Mouse (Mus musculus): ENCODE data around the gene Mamdc4. TPM values are rescaled to one million over a fixed set of nuclear protein-coding genes. Genes with fewer than 3 reads are reported as not detected.
"Not testable (repeated sequence)": the region's sequence is repeated elsewhere in the genome, so short reads cannot be mapped to it uniquely, and the experiment has no call there.

The Mamdc4 gene
- polyA plus RNA-seq, 1 experiment from 2014 or later = 1.0 TPM

GRCm38 (mm10) chr2:25557221-25557963 is 17.3 kb downstream of the Mamdc4 start, which contains the start of gene Edf1:
Edf1 (plus strand) TSS chr2:25557847.
- Histone ChIP-seq H3K27me3 (replicated peaks; ENCODE audit: control insufficient read depth, insufficient read depth, low read length) (no peaks in the 10 kb centered on the region), H3K9me3 (ENCODE audit: control insufficient read depth, low read length) (no peaks in the 10 kb centered on the region)
- WGBS = under 1% methylated on average over 61 of the region's 61 CpGs

GRCm38 (mm10) chr2:25556296-25556695 is 18.3 kb downstream of the Mamdc4 start:
- Histone ChIP-seq H3K27me3 (replicated peaks; ENCODE audit: control insufficient read depth, insufficient read depth, low read length) (no peaks in the 10 kb centered on the region), H3K4me2 (ENCODE audit: low read length) (no peak overlapping the region), H3K4me1 (replicated peaks; ENCODE audit: control insufficient read depth, insufficient read depth, low read length) (peaks cover 19% of the 10 kb centered on the region), H3K4me3 (replicated peaks; ENCODE audit: low read length) (no peak overlapping the region), H3K27ac (ENCODE audit: low read length) (no peak overlapping the region), H3K9ac (replicated peaks; ENCODE audit: low read depth, low read length) (no peak overlapping the region), H3K9me3 (ENCODE audit: control insufficient read depth, low read length) (no peaks in the 10 kb centered on the region), H3K36me3 (ENCODE audit: control insufficient read depth, insufficient read depth) (peaks cover 10% of the 10 kb centered on the region)
- 47% methylated on average over 1 of the region's 1 CpGs for WGBS
- ATAC-seq = no peak

More at GRCm38 (mm10) chr2:25557221-25557963, 17.3 kb downstream of the Mamdc4 start, which contains the start of gene Edf1:
- peaks cover 19% of the 10 kb centered on the region for H3K4me1 ChIP-seq (replicated peaks; ENCODE audit: control insufficient read depth, insufficient read depth, low read length)
- peak within 1 kb of the TSS; percentile 93 for H3K4me2 ChIP-seq (ENCODE audit: low read length)
- peak within 1 kb of the TSS; percentile 68 for H3K27ac ChIP-seq (ENCODE audit: low read length)
- H3K36me3 ChIP-seq (ENCODE audit: control insufficient read depth, insufficient read depth) = peaks cover 16% of the 10 kb centered on the region
- peak within 1 kb of the TSS; percentile 90 for H3K9ac ChIP-seq (replicated peaks; ENCODE audit: low read depth, low read length)
- ATAC-seq = peak; percentile 100
- peak within 1 kb of the TSS; percentile 96 for H3K4me3 ChIP-seq (replicated peaks; ENCODE audit: low read length)

GRCm38 (mm10) chr2:25555479-25555878 is 19.2 kb downstream of the Mamdc4 start:
- H3K9me3 ChIP-seq (ENCODE audit: control insufficient read depth, low read length); ATAC-seq; H3K27ac ChIP-seq (ENCODE audit: low read length); H3K9ac ChIP-seq (replicated peaks; ENCODE audit: low read depth, low read length); H3K36me3 ChIP-seq (ENCODE audit: control insufficient read depth, insufficient read depth); H3K27me3 ChIP-seq (replicated peaks; ENCODE audit: control insufficient read depth, insufficient read depth, low read length); H3K4me2 ChIP-seq (ENCODE audit: low read length); H3K4me3 ChIP-seq (replicated peaks; ENCODE audit: low read length): not testable (repeated sequence)
- 53% methylated on average over 2 of the region's 2 CpGs for WGBS
- H3K4me1 ChIP-seq (replicated peaks; ENCODE audit: control insufficient read depth, insufficient read depth, low read length) = peaks cover 19% of the 10 kb centered on the region

- H3K27ac ChIP-seq (ENCODE audit: low read length); H3K27me3 ChIP-seq (replicated peaks; ENCODE audit: control insufficient read depth, insufficient read depth, low read length); H3K4me3 ChIP-seq (replicated peaks; ENCODE audit: low read length); H3K4me1 ChIP-seq (replicated peaks; ENCODE audit: control insufficient read depth, insufficient read depth, low read length); H3K9me3 ChIP-seq (ENCODE audit: control insufficient read depth, low read length); H3K9ac ChIP-seq (replicated peaks; ENCODE audit: low read depth, low read length); H3K36me3 ChIP-seq (ENCODE audit: control insufficient read depth, insufficient read depth); H3K4me2 ChIP-seq (ENCODE audit: low read length); ATAC-seq: not testable (repeated sequence)
- 88% methylated on average over 4 of the region's 4 CpGs for WGBS
Measured at GRCm38 (mm10) chr2:25553171-25553786, 21.4 kb downstream of the Mamdc4 start.

GRCm38 (mm10) chr2:25551186-25551585 is 23.5 kb downstream of the Mamdc4 start:
- H3K27me3 ChIP-seq (replicated peaks; ENCODE audit: control insufficient read depth, insufficient read depth, low read length) = no peaks in the 10 kb centered on the region
- WGBS = 36% methylated on average over 5 of the region's 5 CpGs
- peaks cover 6% of the 10 kb centered on the region for H3K4me1 ChIP-seq (replicated peaks; ENCODE audit: control insufficient read depth, insufficient read depth, low read length)
- no peak overlapping the region for H3K27ac ChIP-seq (ENCODE audit: low read length)
- no peak overlapping the region for H3K4me2 ChIP-seq (ENCODE audit: low read length)
- H3K36me3 ChIP-seq (ENCODE audit: control insufficient read depth, insufficient read depth) = no peaks in the 10 kb centered on the region
- no peak overlapping the region for H3K4me3 ChIP-seq (replicated peaks; ENCODE audit: low read length)
- no peak for ATAC-seq
- no peaks in the 10 kb centered on the region for H3K9me3 ChIP-seq (ENCODE audit: control insufficient read depth, low read length)
- no peak overlapping the region for H3K9ac ChIP-seq (replicated peaks; ENCODE audit: low read depth, low read length)

- Histone ChIP-seq H3K36me3 (ENCODE audit: control insufficient read depth, insufficient read depth) (no peaks in the 10 kb centered on the region), H3K9me3 (ENCODE audit: control insufficient read depth, low read length) (no peaks in the 10 kb centered on the region), H3K4me1 (replicated peaks; ENCODE audit: control insufficient read depth, insufficient read depth, low read length) (peaks cover 11% of the 10 kb centered on the region), H3K4me2 (ENCODE audit: low read length) (no peak overlapping the region), H3K9ac (replicated peaks; ENCODE audit: low read depth, low read length) (no peak overlapping the region), H3K27me3 (replicated peaks; ENCODE audit: control insufficient read depth, insufficient read depth, low read length) (no peaks in the 10 kb centered on the region), H3K27ac (ENCODE audit: low read length) (no peak overlapping the region), H3K4me3 (replicated peaks; ENCODE audit: low read length) (no peak overlapping the region)
- no peak for ATAC-seq
- whole genome bisulfite sequencing = 79% methylated on average over 9 of the region's 9 CpGs
Measured at GRCm38 (mm10) chr2:25549021-25549991, 25.3 kb downstream of the Mamdc4 start.

- Histone ChIP-seq H3K4me3 (replicated peaks; ENCODE audit: low read length) (peak within 1 kb of the TSS; percentile 77), H3K4me2 (ENCODE audit: low read length) (peak within 1 kb of the TSS; percentile 73), H3K27ac (ENCODE audit: low read length) (no peak within 1 kb of the TSS), H3K9me3 (ENCODE audit: control insufficient read depth, low read length) (no peaks in the 10 kb centered on the region), H3K36me3 (ENCODE audit: control insufficient read depth, insufficient read depth) (no peaks in the 10 kb centered on the region), H3K4me1 (replicated peaks; ENCODE audit: control insufficient read depth, insufficient read depth, low read length) (peaks cover 11% of the 10 kb centered on the region), H3K27me3 (replicated peaks; ENCODE audit: control insufficient read depth, insufficient read depth, low read length) (no peaks in the 10 kb centered on the region), H3K9ac (replicated peaks; ENCODE audit: low read depth, low read length) (peak within 1 kb of the TSS; percentile 82)
- 2% methylated on average over 47 of the region's 48 CpGs for WGBS
- peak; percentile 100 for ATAC-seq
Measured at GRCm38 (mm10) chr2:25546811-25547491, 27.7 kb downstream of the Mamdc4 start, which contains the start of gene Traf2. Traf2 (minus strand) TSS chr2:25546940.

- no peaks in the 10 kb centered on the region for H3K27me3 ChIP-seq (replicated peaks; ENCODE audit: control insufficient read depth, insufficient read depth, low read length)
- peak overlapping the region; percentile 82 for H3K9ac ChIP-seq (replicated peaks; ENCODE audit: low read depth, low read length)
- no peak overlapping the region for H3K27ac ChIP-seq (ENCODE audit: low read length)
- peak overlapping the region; percentile 73 for H3K4me2 ChIP-seq (ENCODE audit: low read length)
- peak overlapping the region; percentile 77 for H3K4me3 ChIP-seq (replicated peaks; ENCODE audit: low read length)
- no peaks in the 10 kb centered on the region for H3K36me3 ChIP-seq (ENCODE audit: control insufficient read depth, insufficient read depth)
- WGBS = 9% methylated on average over 38 of the region's 43 CpGs
- H3K4me1 ChIP-seq (replicated peaks; ENCODE audit: control insufficient read depth, insufficient read depth, low read length) = peaks cover 11% of the 10 kb centered on the region
- H3K9me3 ChIP-seq (ENCODE audit: control insufficient read depth, low read length) = no peaks in the 10 kb centered on the region
- peak; percentile 37 for ATAC-seq
Measured at GRCm38 (mm10) chr2:25545996-25546810, 28.4 kb downstream of the Mamdc4 start.
